Mouse (Mus musculus): ENCODE data around the gene Notch2. TPM values are rescaled to one million over a fixed set of nuclear protein-coding genes. Genes with fewer than 3 reads are reported as not detected.

Gene Notch2
- polyA plus RNA-seq, 1 experiment from 2014 or later = 6.2 TPM

DNA sequence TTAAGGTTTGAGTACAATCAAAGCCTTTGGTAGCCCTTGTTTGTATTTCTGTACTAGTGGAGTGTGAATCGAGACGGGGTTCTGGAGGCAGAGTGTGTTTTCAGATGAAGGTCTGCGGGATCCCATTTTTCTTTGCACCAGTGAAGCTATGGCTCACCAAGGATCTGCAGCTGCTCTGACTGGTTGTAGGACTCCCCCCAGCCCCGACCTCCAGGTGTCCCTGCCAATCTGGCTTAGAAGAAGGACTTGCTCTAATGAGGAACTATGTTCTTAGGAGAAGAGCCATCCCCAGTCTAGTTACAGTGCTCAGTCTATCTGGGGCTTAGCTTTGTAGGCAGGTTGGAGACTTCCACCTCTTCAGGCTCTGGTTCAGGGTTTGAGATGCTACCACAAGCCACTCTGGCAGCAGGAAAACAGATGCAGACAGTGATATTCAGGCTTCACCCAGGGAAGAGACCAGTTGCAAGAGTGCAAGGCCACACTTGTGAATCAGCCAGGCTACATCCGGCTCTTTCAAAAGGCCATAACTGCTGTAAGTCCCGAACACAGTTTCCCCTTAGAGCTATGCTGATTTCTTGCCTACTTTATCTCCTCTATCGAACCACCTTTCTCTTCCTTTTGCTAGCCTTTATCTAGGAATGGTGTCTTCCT lies 4.0 kb upstream of the Notch2 start:
- DNase-seq (no peak), ATAC-seq (no peak)
- Histone ChIP-seq H3K4me1 (ENCODE audit: insufficient read depth) (peaks cover 6% of the 10 kb centered on the region; the same call in 1 of the 2 replicates), H3K36me3 (replicated peaks; ENCODE audit: insufficient read depth, low read length) (no peaks in the 10 kb centered on the region), H3K4me2 (ENCODE audit: low read depth, low read length) (no peak overlapping the region), H3K4me3 (ENCODE audit: low read depth, low read length) (no peak overlapping the region), H3K9ac (replicated peaks) (no peak overlapping the region), H3K27ac (ENCODE audit: low read depth) (no peak overlapping the region), H3K9me3 (ENCODE audit: low read length) (no peaks in the 10 kb centered on the region), H3K27me3 (ENCODE audit: insufficient read depth, low read length) (no peaks in the 10 kb centered on the region)
- TF ChIP-seq EP300 (IDR thresholded peaks at IDR 0.05; ENCODE audit: low read depth) = no peak
- WGBS (ENCODE audit: insufficient replicate concordance) = 59% methylated on average over 7 of the region's 7 CpGs

DNA sequence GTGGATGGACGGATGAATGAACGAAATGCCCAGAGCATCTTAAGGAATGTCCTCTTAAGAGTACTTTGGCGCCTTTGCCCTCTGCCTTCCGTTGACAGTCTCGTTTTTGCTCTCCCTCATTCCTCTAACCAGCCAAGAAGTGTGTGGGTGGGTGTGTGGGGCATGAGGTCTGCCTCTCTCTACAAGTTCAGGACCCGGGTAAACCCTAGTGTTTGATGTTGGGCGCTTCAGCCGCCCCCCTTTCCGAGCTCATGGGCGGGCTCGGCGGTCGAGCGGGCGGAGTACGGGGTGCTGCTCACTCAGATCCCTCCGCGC lies 284 bp upstream of the Notch2 start:
- peak overlapping the region; percentile 85 for H3K4me2 ChIP-seq (ENCODE audit: low read depth, low read length)
- H3K36me3 ChIP-seq (replicated peaks; ENCODE audit: insufficient read depth, low read length) = no peaks in the 10 kb centered on the region
- ATAC-seq = no peak
- TF ChIP-seq EP300 (IDR thresholded peaks at IDR 0.05; ENCODE audit: low read depth) (no peak), CTCF (IDR thresholded peaks at IDR 0.05; ENCODE audit: low read depth) (no peak)
- no peak overlapping the region for H3K27ac ChIP-seq (ENCODE audit: low read depth)
- 1% methylated on average over 18 of the region's 18 CpGs for WGBS (ENCODE audit: insufficient replicate concordance)
- no peaks in the 10 kb centered on the region for H3K9me3 ChIP-seq (ENCODE audit: low read length)
- H3K9ac ChIP-seq (replicated peaks) = peak overlapping the region; percentile 88
- no peak for DNase-seq
- H3K4me3 ChIP-seq (ENCODE audit: low read depth, low read length) = peak overlapping the region; percentile 84
- H3K27me3 ChIP-seq (ENCODE audit: insufficient read depth, low read length) = no peaks in the 10 kb centered on the region
- H3K4me1 ChIP-seq (ENCODE audit: insufficient read depth) = peaks cover 30% of the 10 kb centered on the region

DNA sequence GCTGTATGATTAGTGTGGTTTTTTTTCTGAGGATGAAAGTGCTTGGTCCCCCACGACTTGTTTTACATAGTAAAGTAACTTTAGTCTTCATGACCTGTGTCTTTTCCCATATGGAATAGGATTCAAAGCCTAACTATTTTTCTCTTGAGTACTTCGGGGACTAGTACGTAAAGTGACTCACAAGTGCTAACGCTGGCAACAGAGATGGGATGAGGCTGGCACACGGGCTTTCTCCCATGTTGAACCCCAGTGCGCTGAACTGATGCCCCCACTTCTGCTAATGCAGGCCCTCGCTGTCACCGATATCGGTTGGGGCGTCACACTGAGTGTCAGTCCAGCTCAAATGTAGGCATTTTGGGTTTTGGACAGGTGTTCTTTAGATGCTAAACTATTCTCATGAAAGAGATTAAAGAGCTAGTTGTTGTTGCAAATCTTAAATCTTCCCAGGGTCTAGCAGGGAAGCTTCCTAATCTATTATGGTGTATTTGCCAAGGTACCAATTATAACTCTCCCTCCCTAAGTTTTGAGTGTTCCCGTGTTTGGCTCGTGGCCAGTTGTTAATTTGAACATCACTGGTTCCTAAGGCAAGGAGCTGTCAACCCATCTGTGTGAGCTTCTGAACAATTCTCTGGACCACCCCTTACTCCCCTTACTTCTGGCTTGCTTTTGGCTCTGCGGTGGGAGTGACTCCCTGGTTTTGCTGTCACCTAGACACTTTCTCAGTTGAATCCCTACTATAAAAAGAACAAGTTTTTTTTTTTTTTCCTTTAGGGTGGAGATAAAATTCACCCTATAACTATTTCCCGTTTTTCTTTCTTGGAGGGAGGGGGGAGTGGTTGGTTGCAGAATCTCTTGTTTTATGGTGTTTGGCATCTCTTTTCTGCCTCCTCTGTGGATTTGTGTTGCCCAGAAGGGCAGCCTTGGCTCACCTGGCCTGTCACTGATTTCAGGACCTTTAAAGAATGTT lies 2.2 kb downstream of the Notch2 start:
- no peak for TF ChIP-seq EP300 (IDR thresholded peaks at IDR 0.05; ENCODE audit: low read depth)
- TF ChIP-seq CTCF (IDR thresholded peaks at IDR 0.05; ENCODE audit: low read depth) = no peak
- Histone ChIP-seq H3K27me3 (ENCODE audit: insufficient read depth, low read length) (no peaks in the 10 kb centered on the region), H3K4me1 (ENCODE audit: insufficient read depth) (peaks cover 52% of the 10 kb centered on the region), H3K4me3 (ENCODE audit: low read depth, low read length) (peak overlapping the region; percentile 84), H3K27ac (ENCODE audit: low read depth) (no peak overlapping the region), H3K9me3 (ENCODE audit: low read length) (no peaks in the 10 kb centered on the region), H3K9ac (replicated peaks) (0 out of 2 replicates have a peak overlapping the region, but pooled peaks have one; percentile 8), H3K36me3 (replicated peaks; ENCODE audit: insufficient read depth, low read length) (no peaks in the 10 kb centered on the region; the same call in 1 of the 2 replicates), H3K4me2 (ENCODE audit: low read depth, low read length) (peak overlapping the region; percentile 85)
- 59% methylated on average over 14 of the region's 14 CpGs for WGBS (ENCODE audit: insufficient replicate concordance)
- no peak for ATAC-seq
- DNase-seq = no peak

DNA sequence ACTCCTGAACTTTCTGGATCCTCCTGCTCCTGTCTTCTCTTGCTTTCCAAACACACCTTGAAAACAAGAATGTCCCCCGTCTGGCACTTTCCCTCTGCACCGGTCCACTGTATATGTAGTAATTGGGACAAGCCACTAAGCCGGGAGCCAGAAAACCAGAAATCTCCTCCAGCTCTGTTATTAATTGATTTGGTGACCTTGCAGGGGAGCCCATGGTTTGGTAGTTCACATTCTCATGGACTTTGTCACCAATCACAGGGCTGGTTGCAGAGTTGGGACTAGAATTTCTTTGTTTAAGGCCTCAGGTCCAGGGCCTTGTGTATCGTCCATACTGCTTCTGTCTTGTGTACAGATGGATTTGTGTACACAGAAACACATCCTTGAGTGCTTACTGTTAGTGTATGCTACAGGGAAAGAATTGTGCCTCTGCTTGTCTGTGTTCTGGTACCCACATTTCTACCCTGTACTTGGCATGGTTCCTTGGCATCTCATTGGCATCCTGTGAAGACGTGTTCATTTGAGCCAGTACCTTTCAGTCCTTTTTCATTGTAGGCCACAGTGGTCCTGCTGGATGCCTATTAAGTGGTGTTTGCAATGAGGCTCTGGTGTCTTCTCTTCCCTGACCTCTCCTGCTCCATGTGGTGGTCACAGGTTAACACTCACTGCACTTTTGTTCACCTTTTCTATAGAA lies 3.7 kb downstream of the Notch2 start:
- H3K36me3 ChIP-seq (replicated peaks; ENCODE audit: insufficient read depth, low read length) = no peaks in the 10 kb centered on the region; the same call in 1 of the 2 replicates
- H3K4me2 ChIP-seq (ENCODE audit: low read depth, low read length) = peak overlapping the region; percentile 51
- H3K27me3 ChIP-seq (ENCODE audit: insufficient read depth, low read length) = no peaks in the 10 kb centered on the region
- H3K4me1 ChIP-seq (ENCODE audit: insufficient read depth) = peaks cover 62% of the 10 kb centered on the region
- no peak overlapping the region for H3K9ac ChIP-seq (replicated peaks)
- peak; percentile 25 for ATAC-seq
- DNase-seq = no peak
- H3K4me3 ChIP-seq (ENCODE audit: low read depth, low read length) = no peak overlapping the region
- no peaks in the 10 kb centered on the region for H3K9me3 ChIP-seq (ENCODE audit: low read length)
- H3K27ac ChIP-seq (ENCODE audit: low read depth) = peak overlapping the region; percentile 58
- WGBS (ENCODE audit: insufficient replicate concordance) = 55% methylated on average over 5 of the region's 5 CpGs
- no peak for TF ChIP-seq CTCF (IDR thresholded peaks at IDR 0.05; ENCODE audit: low read depth)
- TF ChIP-seq EP300 (IDR thresholded peaks at IDR 0.05; ENCODE audit: low read depth) = peak; percentile 45; the same call in 1 of the 2 replicates

DNA sequence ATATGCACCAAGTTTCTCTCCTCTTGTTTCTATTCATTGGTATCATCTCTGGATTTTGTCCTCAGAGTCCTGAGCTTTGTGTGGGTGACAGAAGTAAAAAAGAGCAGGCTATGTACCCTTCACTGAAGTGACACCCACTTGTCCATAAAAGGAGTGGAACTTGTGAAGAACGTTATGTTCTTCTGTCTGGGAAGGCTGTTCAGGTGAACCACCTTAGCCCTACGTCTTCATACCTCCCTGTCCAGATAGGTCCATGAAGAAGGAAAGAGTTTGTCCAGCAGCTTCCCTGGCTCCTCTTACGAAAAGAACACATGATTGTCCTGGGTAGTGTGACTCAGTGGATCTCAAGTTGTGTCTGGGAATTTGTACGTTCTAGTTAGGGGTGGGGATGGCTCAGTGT lies 4.9 kb downstream of the Notch2 start:
- TF ChIP-seq CTCF (IDR thresholded peaks at IDR 0.05; ENCODE audit: low read depth) (no peak), EP300 (IDR thresholded peaks at IDR 0.05; ENCODE audit: low read depth) (no peak)
- ATAC-seq = no peak
- Histone ChIP-seq H3K4me2 (ENCODE audit: low read depth, low read length) (no peak overlapping the region), H3K4me3 (ENCODE audit: low read depth, low read length) (no peak overlapping the region), H3K27ac (ENCODE audit: low read depth) (no peak overlapping the region), H3K4me1 (ENCODE audit: insufficient read depth) (peaks cover 60% of the 10 kb centered on the region), H3K36me3 (replicated peaks; ENCODE audit: insufficient read depth, low read length) (no peaks in the 10 kb centered on the region; the same call in 1 of the 2 replicates), H3K9me3 (ENCODE audit: low read length) (no peaks in the 10 kb centered on the region), H3K27me3 (ENCODE audit: insufficient read depth, low read length) (no peaks in the 10 kb centered on the region), H3K9ac (replicated peaks) (peak overlapping the region; percentile 24; the same call in 1 of the 2 replicates)
- DNase-seq = no peak
- 69% methylated on average over 4 of the region's 4 CpGs for WGBS (ENCODE audit: insufficient replicate concordance)
